ENCODE assay signal across 21 mouse cellular contexts in genomic region chr2:28863857-28864256, GRCm38 (mm10). TPM values are rescaled to one million over a fixed set of nuclear protein-coding genes. Genes with fewer than 3 reads are reported as not detected.
DNase-seq lines count a peak whose midpoint lies in the region; ATAC-seq and TF ChIP-seq lines count a peak whose summit lies in the region.
"Had no signal": no experiment of that assay in that cellular context is flagged by ENCODE, and none has a peak within 500 bp of the region (broad histone marks: within the 10 kb centered on the region; RNA-seq: fewer than 3 reads in every experiment).

No protein-coding gene starts in this region.

- no peak overlapping the region for H3K4me3 ChIP-seq in heart, postnatal 0 days (ENCODE audit: low read depth, low read length)
- no peak overlapping the region for H3K4me3 ChIP-seq in liver, embryonic 14.5 days (ENCODE audit: insufficient read depth in 1 of 2, low read depth in 2 of 2, low read length in 2 of 2)
- no peak overlapping the region for H3K4me3 ChIP-seq in liver, embryonic 11.5 days (ENCODE audit: low read depth, low read length)
- no peak overlapping the region for H3K4me3 ChIP-seq in cerebellum, adult 2 months (replicated peaks; ENCODE audit: insufficient read depth, low read depth, low read length)
- H3K4me3 ChIP-seq: embryonic facial prominence, embryonic 10.5 days; forebrain, embryonic 13.5 days; heart, embryonic 15.5 days; hindbrain, embryonic 12.5 days; limb, embryonic 15.5 days; midbrain, embryonic 10.5 days; neural tube, embryonic 15.5 days had no signal

- H3K27me3 ChIP-seq in heart, postnatal 0 days (ENCODE audit: control insufficient read depth, insufficient read depth, low read length) = no peaks in the 10 kb centered on the region
- H3K27me3 ChIP-seq in liver, embryonic 14.5 days (ENCODE audit: control insufficient read depth, insufficient read depth, low read length) = no peaks in the 10 kb centered on the region
- H3K27me3 ChIP-seq in liver, embryonic 11.5 days (replicated peaks; ENCODE audit: control insufficient read depth, insufficient read depth, low read length) = no peaks in the 10 kb centered on the region
- H3K27me3 ChIP-seq in cerebellum, adult 2 months (ENCODE audit: control insufficient read depth, insufficient read depth, low read length) = no peaks in the 10 kb centered on the region
- H3K27me3 ChIP-seq: forebrain, embryonic 13.5 days; heart, embryonic 15.5 days; hindbrain, embryonic 12.5 days; limb, embryonic 15.5 days; neural tube, embryonic 15.5 days had no signal

- no peak for TF ChIP-seq POLR2A in cerebellum, adult 2 months (IDR thresholded peaks at IDR 0.05; ENCODE audit: borderline replicate concordance, insufficient read depth, low read length)

- no peaks in the 10 kb centered on the region for H3K4me1 ChIP-seq in heart, postnatal 0 days (ENCODE audit: control insufficient read depth, insufficient read depth)
- H3K4me1 ChIP-seq in liver, embryonic 14.5 days (replicated peaks; ENCODE audit: control insufficient read depth in 2 of 2, insufficient read depth in 2 of 2, low read length in 1 of 2) = no peaks in the 10 kb centered on the region
- no peaks in the 10 kb centered on the region for H3K4me1 ChIP-seq in liver, embryonic 11.5 days (replicated peaks; ENCODE audit: control insufficient read depth, insufficient read depth, low read length)
- H3K4me1 ChIP-seq in cerebellum, adult 2 months (ENCODE audit: control insufficient read depth, insufficient read depth, low read length) = peaks cover 19% of the 10 kb centered on the region
- H3K4me1 ChIP-seq: embryonic facial prominence, embryonic 10.5 days; heart, embryonic 15.5 days; hindbrain, embryonic 12.5 days; limb, embryonic 15.5 days; midbrain, embryonic 10.5 days; neural tube, embryonic 15.5 days had no signal

- no peak for TF ChIP-seq EP300 in heart, postnatal 0 days (IDR thresholded peaks at IDR 0.05; ENCODE audit: low read depth)
- no peak for TF ChIP-seq EP300 in liver, embryonic 14.5 days (IDR thresholded peaks at IDR 0.05; ENCODE audit: low read depth)

- no peak overlapping the region for H3K4me2 ChIP-seq in heart, postnatal 0 days (ENCODE audit: low read depth, low read length)
- no peak overlapping the region for H3K4me2 ChIP-seq in liver, embryonic 14.5 days (ENCODE audit: low read depth)
- no peak overlapping the region for H3K4me2 ChIP-seq in liver, embryonic 11.5 days
- H3K4me2 ChIP-seq: forebrain, embryonic 13.5 days; heart, embryonic 15.5 days; hindbrain, embryonic 12.5 days; limb, embryonic 15.5 days; neural tube, embryonic 15.5 days had no signal

- H3K9ac ChIP-seq in heart, postnatal 0 days (replicated peaks; ENCODE audit: low read depth, low read length) = no peak overlapping the region
- no peak overlapping the region for H3K9ac ChIP-seq in liver, embryonic 14.5 days (replicated peaks)
- H3K9ac ChIP-seq in liver, embryonic 11.5 days (ENCODE audit: low read depth, low read length) = no peak overlapping the region
- H3K9ac ChIP-seq: forebrain, embryonic 13.5 days; heart, embryonic 15.5 days; hindbrain, embryonic 12.5 days; limb, embryonic 15.5 days; neural tube, embryonic 15.5 days had no signal

- peak; percentile 16 for TF ChIP-seq CTCF in heart, postnatal 0 days (IDR thresholded peaks at IDR 0.05; ENCODE audit: low read depth)
- TF ChIP-seq CTCF in liver, embryonic 14.5 days (IDR thresholded peaks at IDR 0.05; ENCODE audit: low read depth) = 0 out of 2 replicates have a peak, but pooled peaks have one; percentile 12
- no peak for TF ChIP-seq CTCF in cerebellum, adult 2 months (IDR thresholded peaks at IDR 0.05; ENCODE audit: borderline replicate concordance, insufficient read depth, low read depth, low read length)

- no peak for DNase-seq in heart, postnatal 0 days (ENCODE audit: low spot score)
- no peak for DNase-seq in heart, postnatal 4 days
- no peak for DNase-seq in liver, embryonic 14.5 days (ENCODE audit: low read depth in 3 of 3, low spot score in 3 of 3)
- no peak for DNase-seq in liver, embryonic 11.5 days (ENCODE audit: low spot score)
- DNase-seq in thymus, postnatal 25 days = peak; percentile 6
- no peak for DNase-seq in thymus, postnatal 10 days (ENCODE audit: low spot score in 2 of 2)
- DNase-seq in thymus, postnatal 4 days = peak; percentile 26
- no peak for DNase-seq in cerebellum, adult 2 months
- DNase-seq: heart, adult 18-20 months; kidney, adult 18-20 months; lung, postnatal 36 days; right cerebral cortex, postnatal 25 days had no signal

- H3K9me3 ChIP-seq in heart, postnatal 0 days (replicated peaks; ENCODE audit: control insufficient read depth, low read length) = no peaks in the 10 kb centered on the region
- no peaks in the 10 kb centered on the region for H3K9me3 ChIP-seq in liver, embryonic 14.5 days (ENCODE audit: control insufficient read depth, low read length)
- no peaks in the 10 kb centered on the region for H3K9me3 ChIP-seq in liver, embryonic 11.5 days (ENCODE audit: control insufficient read depth, low read length)
- H3K9me3 ChIP-seq: embryonic facial prominence, embryonic 10.5 days; forebrain, embryonic 13.5 days; heart, embryonic 15.5 days; hindbrain, embryonic 12.5 days; limb, embryonic 15.5 days; midbrain, embryonic 10.5 days; neural tube, embryonic 15.5 days had no signal

- peaks cover 82% of the 10 kb centered on the region for H3K36me3 ChIP-seq in heart, postnatal 0 days (replicated peaks; ENCODE audit: control insufficient read depth, insufficient read depth, low read length)
- peaks cover 11% of the 10 kb centered on the region; the same call in 1 of the 2 replicates for H3K36me3 ChIP-seq in liver, embryonic 14.5 days (replicated peaks; ENCODE audit: control insufficient read depth, insufficient read depth, low read depth)
- peaks cover 25% of the 10 kb centered on the region for H3K36me3 ChIP-seq in liver, embryonic 11.5 days (ENCODE audit: control insufficient read depth, insufficient read depth, low read length)

- ATAC-seq in heart, postnatal 0 days (ENCODE audit: insufficient read depth, low read depth) = no peak
- no peak for ATAC-seq in liver, embryonic 14.5 days (ENCODE audit: insufficient read depth)
- no peak for ATAC-seq in liver, embryonic 11.5 days (replicated peaks; ENCODE audit: low FRiP score)
- ATAC-seq: forebrain, embryonic 13.5 days had no signal

- H3K27ac ChIP-seq in heart, postnatal 0 days (ENCODE audit: low read depth) = no peak overlapping the region
- H3K27ac ChIP-seq in liver, embryonic 14.5 days = no peak overlapping the region
- H3K27ac ChIP-seq in liver, embryonic 11.5 days (ENCODE audit: low read depth, low read length) = no peak overlapping the region
- H3K27ac ChIP-seq in cerebellum, adult 2 months (ENCODE audit: insufficient read depth, low read length) = no peak overlapping the region
- H3K27ac ChIP-seq: embryonic facial prominence, embryonic 10.5 days; forebrain, embryonic 13.5 days; heart, embryonic 15.5 days; hindbrain, embryonic 12.5 days; limb, embryonic 15.5 days; midbrain, embryonic 10.5 days; neural tube, embryonic 15.5 days had no signal

RNA-seq across cellular contexts. Expression of gene Ddx31, which starts 23.7 kb away (rescaled TPM):
- total RNA-seq in heart, postnatal 0 days (2014; rRNA removed; ENCODE audit: low replicate concordance) = 2.1 and 9.3 TPM in 2 replicates
- 4.1 TPM in 2 replicates for polyA plus RNA-seq in heart, postnatal 0 days (2015; fragmentation: Nextera tagmentation; extraction: Ambion mirVana)
- 1 to 10 TPM; 5.5 to 6.1 TPM for total RNA-seq in heart, postnatal 4 days (2021)
- polyA plus RNA-seq in liver, embryonic 14.5 days (2012; rRNA removed) = 2.6 and 3.5 TPM in 2 replicates
- polyA plus RNA-seq in liver, embryonic 14.5 days (2014; fragmentation: Nextera tagmentation; extraction: Ambion mirVana) = 5.0 and 5.7 TPM in 2 replicates
- 15.5 and 16.4 TPM in 2 replicates for polyA plus RNA-seq in liver, embryonic 11.5 days (2014; fragmentation: Nextera tagmentation; extraction: Ambion mirVana)
- 5.8 and 6.4 TPM in 2 replicates for polyA plus RNA-seq in cerebellum, adult 2 months (2012; rRNA removed)

RNA-seq across cellular contexts. Expression of gene Gtf3c4, which starts 23.7 kb away (rescaled TPM):
- total RNA-seq in heart, postnatal 0 days (2014; rRNA removed; ENCODE audit: low replicate concordance) = 26.4 and 72.5 TPM in 2 replicates
- polyA plus RNA-seq in heart, postnatal 0 days (2015; fragmentation: Nextera tagmentation; extraction: Ambion mirVana) = 3.6 and 4.0 TPM in 2 replicates
- 10 to 100 TPM; 23.2 to 26.7 TPM for total RNA-seq in heart, postnatal 4 days (2021)
- polyA plus RNA-seq in liver, embryonic 14.5 days (2012; rRNA removed) = 3.1 and 4.2 TPM in 2 replicates
- 5.6 and 6.1 TPM in 2 replicates for polyA plus RNA-seq in liver, embryonic 14.5 days (2014; fragmentation: Nextera tagmentation; extraction: Ambion mirVana)
- polyA plus RNA-seq in liver, embryonic 11.5 days (2014; fragmentation: Nextera tagmentation; extraction: Ambion mirVana) = 19.2 and 20.1 TPM in 2 replicates
- 15.5 and 15.7 TPM in 2 replicates for polyA plus RNA-seq in cerebellum, adult 2 months (2012; rRNA removed)

RNA-seq across cellular contexts. Expression of gene Barhl1, which starts 52.6 kb away (rescaled TPM):
- total RNA-seq in heart, postnatal 0 days (2014; rRNA removed; ENCODE audit: low replicate concordance) = not detected in 2 replicates
- polyA plus RNA-seq in heart, postnatal 0 days (2015; fragmentation: Nextera tagmentation; extraction: Ambion mirVana) = not detected in 2 replicates
- not detected for total RNA-seq in heart, postnatal 4 days (2021)
- polyA plus RNA-seq in liver, embryonic 14.5 days (2012; rRNA removed) = 0.02 TPM in 1 of 2 replicates, not detected in the other
- polyA plus RNA-seq in liver, embryonic 14.5 days (2014; fragmentation: Nextera tagmentation; extraction: Ambion mirVana) = not detected in 2 replicates
- not detected in 2 replicates for polyA plus RNA-seq in liver, embryonic 11.5 days (2014; fragmentation: Nextera tagmentation; extraction: Ambion mirVana)
- 12.0 and 12.6 TPM in 2 replicates for polyA plus RNA-seq in cerebellum, adult 2 months (2012; rRNA removed)
- total RNA-seq: gastrocnemius, adult 8-10 months; heart, adult 18-20 months; left cerebral cortex, postnatal 25 days had no signal
- polyA plus RNA-seq: heart, embryonic 15.5 days had no signal

Comparison
In these comparisons a context has a peak if more than half of its experiments do, and no peak if none do; other contexts are left out.
1. DNase-seq: peak in thymus, postnatal 25 days (single experiment) and thymus, postnatal 4 days (single experiment); none in heart, postnatal 0 days (single experiment), heart, postnatal 4 days (single experiment), liver, embryonic 14.5 days (0 of 3), liver, embryonic 11.5 days (single experiment), thymus, postnatal 10 days (0 of 2) and cerebellum, adult 2 months (0 of 2).
2. RNA of gene Barhl1, which starts 52.6 kb away (polyA plus RNA-seq): 12.0 to 12.6 TPM in cerebellum, adult 2 months; not detected in liver, embryonic 11.5 days, not detected in heart, postnatal 0 days and 0.02 TPM in liver, embryonic 14.5 days; every median in the first group is over 10 times any median in the second.